Mouse (Mus musculus) testis, adult 2 months (tissue): Measurements from ENCODE around the gene Asb16. TPM values are rescaled to one million over a fixed set of nuclear protein-coding genes. Genes with fewer than 3 reads are reported as not detected.

Source experiments
- H3K27ac ChIP-seq: fragments of 200-500 bp; 2 replicates; pipeline ENCODE4 v1.5.1; 2012; ENCODE audit warnings: low read depth, low read length; ENCODE audit not compliant: control insufficient read depth, insufficient read depth
- H3K27me3 ChIP-seq: fragments of 200-500 bp; 2 replicates; pipeline ENCODE4 v1.6.1; 2012; ENCODE audit warnings: mild to moderate bottlenecking, low read length, moderate library complexity; ENCODE audit not compliant: control insufficient read depth, insufficient read depth
- H3K36me3 ChIP-seq: fragments of 200-500 bp; 2 replicates; pipeline ENCODE4 v1.6.1; 2012; ENCODE audit warnings: mild to moderate bottlenecking, low read length; ENCODE audit not compliant: control insufficient read depth, insufficient read depth
- H3K4me1 ChIP-seq: fragments of 200-500 bp; 2 replicates; pipeline ENCODE4 v1.6.1; 2012; ENCODE audit warnings: low read length; ENCODE audit not compliant: control insufficient read depth, insufficient read depth
- H3K4me3 ChIP-seq: fragments of 200-500 bp; 2 replicates; pipeline ENCODE4 v1.5.1; 2012; ENCODE audit warnings: low read depth, mild to moderate bottlenecking, low read length, moderate library complexity, mixed read lengths; ENCODE audit not compliant: control insufficient read depth
- CTCF ChIP-seq: fragments of 200-500 bp; IDR thresholded peaks from 2 replicates; pipeline ENCODE4 v1.5.1; 2012; ENCODE audit warnings: low read depth, mild to moderate bottlenecking, inconsistent platforms, low read length, moderate library complexity; ENCODE audit not compliant: control insufficient read depth, insufficient read depth, insufficient replicate concordance
- POLR2A ChIP-seq: fragments of 200-500 bp; IDR thresholded peaks from 2 replicates; pipeline ENCODE4 v1.6.1; 2012; ENCODE audit warnings: low read depth, mild to moderate bottlenecking, inconsistent platforms, low read length, moderate library complexity; ENCODE audit not compliant: control insufficient read depth
- polyA plus RNA-seq: library from polyadenylated mRNA; depleted of rRNA; stranded (reverse); fragments of >200 nt; gene quantifications from 2 replicates; pipeline ENCODE4 v1.2.3, GENCODE M21; 2012

The Asb16 gene
- polyA plus RNA-seq, 1 experiment: 0.10 TPM

GRCm38 (mm10) chr11:102228646-102229268, 39.8 kb upstream of the Asb16 start:
- Histone ChIP-seq H3K27me3 (no peaks in the 10 kb centered on the region), H3K4me1 (peaks cover 10% of the 10 kb centered on the region), H3K27ac (no peak overlapping the region), H3K36me3 (no peaks in the 10 kb centered on the region), H3K4me3 (peak overlapping the region; percentile 83)
- TF ChIP-seq POLR2A (no peak), CTCF (no peak)

GRCm38 (mm10) chr11:102229331-102229953, 39.1 kb upstream of the Asb16 start:
- H3K4me1 ChIP-seq: peaks cover 10% of the 10 kb centered on the region

DNA sequence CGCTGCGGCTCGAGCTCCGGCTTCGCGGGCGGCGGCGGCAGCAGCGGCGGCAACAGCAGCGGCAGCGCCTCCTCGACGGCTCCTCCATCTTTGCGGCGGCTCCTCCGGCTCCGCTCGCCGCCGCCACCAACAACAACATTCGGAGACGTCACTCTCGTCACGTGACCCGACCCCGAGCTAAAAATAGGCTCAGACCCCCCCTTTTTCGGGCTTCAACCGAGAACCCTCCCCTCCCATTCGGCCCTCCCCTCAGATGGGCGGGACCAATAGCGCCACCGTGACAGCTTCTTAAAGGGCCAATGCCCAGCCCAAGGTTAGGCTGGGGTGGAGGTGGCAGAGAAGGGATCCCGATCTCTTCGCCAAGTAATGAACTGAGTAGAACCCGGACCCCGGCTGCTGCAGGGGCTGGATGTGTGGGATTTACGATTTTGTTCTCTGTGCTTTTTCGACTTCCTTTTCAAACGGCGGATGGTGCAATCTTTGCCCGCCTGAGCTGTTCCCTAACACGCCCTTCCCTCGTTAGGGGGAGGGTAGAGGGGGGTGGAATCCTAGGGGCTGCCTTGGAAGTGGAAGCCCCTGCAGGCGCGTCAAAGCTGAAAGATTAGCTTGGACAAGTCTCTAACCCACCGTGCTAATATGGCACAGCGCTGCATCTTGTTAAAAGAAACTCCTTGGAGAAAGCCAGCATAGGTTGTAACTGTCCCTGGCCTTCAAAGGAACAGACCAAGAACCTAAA, 38.4 kb upstream of the Asb16 start, which contains the start of gene Hdac5:
Gene Hdac5, minus strand, starts transcription at position 161 of the 736 bp plus-strand sequence.
- Histone ChIP-seq H3K4me3 (peak within 1 kb of the TSS; percentile 83), H3K27ac (peak within 1 kb of the TSS; percentile 65), H3K27me3 (no peaks in the 10 kb centered on the region), H3K36me3 (no peaks in the 10 kb centered on the region), H3K4me1 (peaks cover 10% of the 10 kb centered on the region)
- TF ChIP-seq CTCF: no peak
- TF ChIP-seq POLR2A: peak; percentile 45

More at GRCm38 (mm10) chr11:102229331-102229953, 39.1 kb upstream of the Asb16 start:
- peak overlapping the region; percentile 83 for H3K4me3 ChIP-seq
- H3K27me3 ChIP-seq: no peaks in the 10 kb centered on the region
- H3K27ac ChIP-seq: no peak overlapping the region
- H3K36me3 ChIP-seq: no peaks in the 10 kb centered on the region
- TF ChIP-seq CTCF (no peak), POLR2A (no peak)

DNA sequence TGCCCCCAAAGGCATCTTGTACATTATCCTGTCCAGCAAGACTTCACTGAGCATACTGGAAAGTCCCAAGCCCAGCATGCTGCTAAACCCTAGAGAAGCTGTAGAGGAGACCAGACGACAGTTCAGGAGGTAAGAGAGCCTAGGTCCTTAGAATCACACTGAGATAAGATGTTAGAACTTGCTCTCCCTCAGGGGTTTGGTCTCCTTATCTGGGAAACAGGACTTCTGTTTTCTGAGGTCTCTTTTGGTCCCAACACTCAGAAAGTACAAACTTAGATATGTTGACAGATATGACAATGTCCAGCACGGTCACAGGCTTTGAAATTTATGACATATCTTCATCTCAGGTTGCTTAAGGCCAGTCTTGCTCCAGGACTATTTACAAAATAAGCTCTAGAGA, 32.5 kb upstream of the Asb16 start:
- Histone ChIP-seq H3K27me3 (no peaks in the 10 kb centered on the region), H3K36me3 (no peaks in the 10 kb centered on the region), H3K4me3 (no peak overlapping the region), H3K27ac (no peak overlapping the region), H3K4me1 (no peaks in the 10 kb centered on the region; the same call in 1 of the 2 replicates)
- TF ChIP-seq CTCF: no peak
- no peak for TF ChIP-seq POLR2A

DNA sequence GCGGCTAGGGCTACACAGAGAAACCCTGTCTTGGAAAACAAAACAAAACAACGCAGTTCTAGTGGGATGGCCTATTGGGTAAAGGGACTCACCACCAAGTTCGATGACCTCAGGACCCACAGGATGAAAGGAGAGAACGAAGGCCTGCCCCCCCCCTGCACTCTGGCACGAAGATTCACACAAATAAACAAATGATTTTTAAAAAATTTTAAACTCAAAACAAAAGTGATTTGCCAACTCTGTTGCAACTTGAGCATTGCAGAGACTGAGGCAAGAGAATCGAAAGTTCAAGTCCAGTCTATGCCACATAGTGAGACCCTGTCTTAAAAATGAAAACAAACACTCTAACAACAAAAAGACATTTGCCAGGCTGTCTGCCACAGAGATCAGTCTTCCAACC, 27.9 kb upstream of the Asb16 start:
- Histone ChIP-seq H3K36me3 (no peaks in the 10 kb centered on the region), H3K27me3 (no peaks in the 10 kb centered on the region), H3K4me1 (no peaks in the 10 kb centered on the region), H3K4me3 (no peak overlapping the region), H3K27ac (no peak overlapping the region)
- TF ChIP-seq POLR2A: no peak

- Histone ChIP-seq H3K36me3 (no peaks in the 10 kb centered on the region), H3K27ac (no peak overlapping the region), H3K27me3 (no peaks in the 10 kb centered on the region), H3K4me1 (no peaks in the 10 kb centered on the region), H3K4me3 (no peak overlapping the region)
- TF ChIP-seq POLR2A: no peak
- no peak for TF ChIP-seq CTCF
Measured at GRCm38 (mm10) chr11:102241246-102241645, 27.3 kb upstream of the Asb16 start.

DNA sequence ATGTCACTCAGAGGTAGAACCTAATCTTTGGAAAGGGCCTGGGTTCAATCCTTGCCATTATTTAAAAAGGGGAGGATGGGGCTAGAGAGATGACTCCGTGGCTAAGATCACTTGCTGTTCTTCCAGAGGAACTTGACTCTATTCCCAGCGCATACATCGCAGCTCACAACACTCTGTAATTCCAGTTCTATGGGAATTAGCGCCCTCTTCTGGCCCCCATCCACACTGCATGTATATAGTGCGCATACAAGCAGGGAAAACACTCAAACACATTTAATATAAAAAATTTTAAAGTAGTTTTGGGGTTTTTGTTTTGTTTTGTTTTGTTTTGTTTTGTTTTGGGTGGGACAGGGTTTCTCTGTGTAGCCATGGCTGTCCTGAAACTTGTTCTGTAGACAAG, 26.7 kb upstream of the Asb16 start:
- Histone ChIP-seq H3K27ac (no peak overlapping the region), H3K27me3 (no peaks in the 10 kb centered on the region), H3K4me1 (no peaks in the 10 kb centered on the region), H3K4me3 (no peak overlapping the region), H3K36me3 (no peaks in the 10 kb centered on the region)
- TF ChIP-seq POLR2A (no peak), CTCF (no peak; the same call in 1 of the 2 replicates)
